Mouse (Mus musculus) kidney, postnatal 10 days (tissue): ENCODE data around the gene AC140267.1.

ENCODE experiments used
- DNase-seq: peaks from one replicate; pipeline ENCODE4 v3.0.0; 2021; ENCODE audit warnings: mixed read lengths

AC140267.1 gene

GRCm38 (mm10) chr15:80266281-80266680, 30.6 kb downstream of the AC140267.1 start:
- DNase-seq, result peak; percentile 90

DNA sequence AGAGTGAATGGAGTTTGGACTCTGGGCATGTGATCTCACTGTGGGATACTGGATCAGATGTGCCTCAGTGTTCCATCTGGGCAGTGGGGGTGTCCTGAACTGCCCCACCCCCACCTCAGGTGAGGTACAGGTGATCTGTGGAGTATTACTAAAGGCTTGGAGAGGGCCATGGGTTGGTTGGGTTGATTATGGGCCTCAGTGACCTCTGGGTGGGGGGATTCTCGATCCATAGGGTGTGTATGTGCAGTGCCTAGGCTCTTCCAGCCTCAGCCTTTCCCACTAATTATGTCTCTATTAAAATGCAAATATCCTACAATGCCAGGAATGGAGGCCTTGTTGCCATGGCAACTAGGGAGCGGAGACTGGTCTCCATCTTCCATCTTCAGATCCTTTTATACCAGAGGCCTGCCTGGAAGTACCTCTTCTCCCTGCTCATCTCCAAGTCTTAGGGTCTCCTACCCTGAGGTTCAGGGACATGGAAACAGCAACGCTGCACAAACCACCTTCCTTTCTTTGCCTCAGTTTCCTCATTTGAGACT, 36.3 kb downstream of the AC140267.1 start:
- DNase-seq, result no peak

DNA sequence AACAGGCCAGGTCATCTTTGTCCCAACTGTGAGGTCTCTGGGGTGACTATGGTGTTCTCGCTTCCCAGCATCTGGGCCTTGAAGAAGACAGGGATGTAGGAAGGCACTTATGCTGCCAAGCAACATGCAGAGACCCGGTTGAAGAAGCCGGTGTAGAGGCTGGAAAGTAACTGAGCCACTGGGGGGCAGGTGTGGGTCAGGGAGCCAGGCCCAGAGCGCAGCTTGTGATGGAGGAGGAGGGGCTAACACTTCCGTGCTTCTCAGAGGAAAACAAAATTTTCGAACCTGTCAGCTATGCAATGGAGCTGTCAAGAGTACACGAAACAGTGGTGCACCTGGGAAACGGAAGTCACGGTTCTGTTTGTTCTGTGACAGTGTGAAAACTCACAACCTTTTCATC, 41.5 kb downstream of the AC140267.1 start:
- DNase-seq, result no peak

DNA sequence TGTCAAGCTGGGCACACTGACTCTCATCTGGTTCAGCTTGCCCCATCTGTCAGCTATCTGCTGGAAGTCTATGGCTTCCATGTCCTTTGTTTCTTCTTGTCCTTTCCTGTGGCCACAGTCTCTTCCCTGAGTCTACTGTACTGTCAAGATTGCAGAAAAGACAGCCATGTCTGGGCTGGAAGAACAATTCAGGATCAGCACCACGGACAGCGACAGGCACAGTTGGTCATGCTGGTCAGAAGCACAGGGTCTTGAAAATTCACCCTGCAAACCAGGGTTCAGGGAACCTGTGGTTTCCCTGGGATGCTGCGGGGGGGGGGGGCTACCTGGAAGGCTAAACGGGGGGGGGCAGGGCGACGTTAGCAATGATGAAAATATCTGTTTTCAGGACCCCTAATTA, 42.0 kb downstream of the AC140267.1 start:
- DNase-seq, result peak; percentile 91

DNA sequence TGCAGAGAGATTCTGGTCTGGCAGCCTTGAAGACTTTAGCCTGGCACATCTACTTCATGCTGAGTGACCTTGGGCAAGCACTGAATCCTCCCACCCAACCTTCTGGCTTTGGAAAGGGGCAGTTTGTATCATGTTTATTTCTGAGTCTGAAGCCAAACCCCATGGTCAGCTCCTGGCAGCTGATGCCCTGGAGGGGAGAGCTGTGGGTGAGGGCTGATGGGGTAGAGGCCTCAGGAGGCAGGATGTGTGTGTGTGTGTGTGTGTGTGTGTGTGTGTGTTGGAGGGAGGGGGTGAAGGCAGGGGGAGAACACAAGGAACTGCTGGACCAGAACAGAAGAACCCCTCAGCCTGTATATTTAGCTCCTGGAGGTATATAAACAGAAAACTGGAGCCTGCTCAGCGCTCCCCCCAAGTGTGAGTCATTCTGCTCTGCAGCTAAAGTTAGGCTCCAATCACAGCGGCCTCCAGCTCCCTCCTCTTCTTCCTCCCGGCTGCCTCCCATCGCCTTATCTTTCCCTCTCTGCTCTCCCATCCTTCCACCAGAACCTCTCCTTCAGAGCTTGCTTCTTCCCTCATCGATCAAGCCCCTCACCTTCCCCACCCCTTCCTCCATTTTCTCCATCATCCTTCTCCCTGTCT, 42.6 kb downstream of the AC140267.1 start:
- no peak for DNase-seq

- no peak for DNase-seq
Observed at GRCm38 (mm10) chr15:80279053-80279452, 43.4 kb downstream of the AC140267.1 start.

GRCm38 (mm10) chr15:80280646-80281045, 45.0 kb downstream of the AC140267.1 start:
- DNase-seq, result peak; percentile 47
